Mouse (Mus musculus) neutrophil, adult 5-6 weeks (primary cell): ENCODE measurements around the gene Scfd2. TPM values are rescaled to one million over a fixed set of nuclear protein-coding genes. Genes with fewer than 3 reads are reported as not detected.

Experiments
- ATAC-seq: fragments of 151-379, 151-347 bp; 2 replicates; pipeline ENCODE4 v1.8.0; 2017; ENCODE audit warnings: mild to moderate bottlenecking, moderate TSS enrichment; ENCODE audit not compliant: insufficient number of reproducible peaks, poor library complexity, low FRiP score, severe bottlenecking; ENCODE audit errors: extremely low read depth
- total RNA-seq: library from RNA; stranded (forward); fragments of 200-1000 nt; gene quantifications from 2 replicates; pipeline ENCODE4 v1.2.3, GENCODE M21; 2017

The Scfd2 gene
- total RNA-seq, 1 experiment from 2014 or later: 13.2 TPM

DNA sequence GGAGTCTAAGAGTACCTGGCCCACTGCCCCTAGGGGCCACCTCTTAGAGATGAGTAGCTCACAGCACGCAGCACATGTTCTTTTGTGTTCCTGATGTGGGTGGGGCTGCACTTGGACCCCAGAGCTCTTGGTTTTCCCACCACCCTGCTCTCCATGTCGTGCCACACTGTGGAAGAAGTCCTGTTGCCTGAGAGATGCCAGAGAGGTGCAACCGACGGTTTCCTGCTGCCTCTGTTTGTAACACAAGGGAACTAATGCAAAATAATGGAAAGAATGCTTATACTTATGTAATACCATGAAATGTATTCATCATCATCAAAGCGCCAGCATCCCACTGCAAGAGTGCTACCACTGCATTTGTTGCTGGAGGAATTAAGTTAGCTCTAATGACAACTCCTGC lies 238.0 kb downstream of the Scfd2 start:
- no peak for ATAC-seq

DNA sequence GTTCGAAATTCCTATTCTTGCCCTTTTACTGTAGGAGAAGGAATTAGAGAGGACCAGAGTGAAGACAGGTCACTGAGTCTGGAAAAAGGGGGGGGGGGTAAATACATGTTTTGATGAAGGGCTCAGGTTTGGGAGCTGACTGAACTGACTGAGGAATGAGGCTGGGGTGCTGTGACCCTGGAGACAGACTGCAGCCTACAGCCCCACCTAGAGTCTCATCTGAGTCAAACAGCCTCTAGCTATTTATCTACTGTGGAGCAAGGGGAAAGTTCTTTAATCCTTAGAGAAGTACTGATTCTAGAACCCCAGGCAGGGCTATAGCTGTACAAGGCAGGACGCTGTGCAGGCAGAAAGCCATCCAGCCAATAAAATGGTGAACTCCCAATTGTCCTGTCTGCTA lies 239.5 kb downstream of the Scfd2 start:
- ATAC-seq: no peak

DNA sequence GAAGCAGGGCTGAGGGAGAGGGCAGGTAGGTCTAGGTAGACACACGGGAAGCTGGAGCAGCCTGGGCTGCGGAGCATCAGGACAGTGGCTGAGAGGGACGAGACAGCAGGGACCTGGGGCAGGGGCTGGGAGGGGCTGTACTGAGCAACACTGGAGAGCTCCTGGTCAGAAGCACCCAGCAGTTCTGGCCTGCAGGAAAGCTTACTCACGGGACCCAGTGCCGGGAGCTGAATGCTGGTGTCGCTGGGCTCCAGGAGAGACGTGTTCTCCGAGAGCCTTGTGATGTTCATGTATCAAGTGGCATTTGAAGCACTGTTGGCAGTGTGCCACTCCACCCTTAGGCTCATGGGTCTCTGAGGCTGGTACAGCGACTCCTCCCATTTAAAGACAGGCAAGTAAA lies 240.0 kb downstream of the Scfd2 start:
- ATAC-seq: no peak

DNA sequence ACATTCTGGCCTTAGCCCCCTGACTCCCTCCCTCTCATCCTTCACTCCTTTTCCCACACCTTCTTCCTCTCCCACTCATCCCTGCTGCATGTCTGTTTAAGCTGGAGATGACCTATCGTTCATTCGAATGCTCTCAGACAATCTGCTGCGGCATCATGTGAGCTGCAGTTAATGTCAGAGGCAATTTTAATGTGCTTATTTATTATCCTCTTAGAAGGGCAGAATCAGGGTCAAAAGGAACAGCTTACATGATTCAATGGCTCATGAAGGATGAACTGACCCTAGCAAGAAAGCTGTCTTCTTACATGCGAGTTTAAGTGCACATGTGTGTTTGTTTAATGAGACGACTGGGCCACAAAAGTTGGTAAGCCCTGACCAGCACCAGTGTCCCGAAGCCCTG lies 241.6 kb downstream of the Scfd2 start:
- ATAC-seq: no peak

DNA sequence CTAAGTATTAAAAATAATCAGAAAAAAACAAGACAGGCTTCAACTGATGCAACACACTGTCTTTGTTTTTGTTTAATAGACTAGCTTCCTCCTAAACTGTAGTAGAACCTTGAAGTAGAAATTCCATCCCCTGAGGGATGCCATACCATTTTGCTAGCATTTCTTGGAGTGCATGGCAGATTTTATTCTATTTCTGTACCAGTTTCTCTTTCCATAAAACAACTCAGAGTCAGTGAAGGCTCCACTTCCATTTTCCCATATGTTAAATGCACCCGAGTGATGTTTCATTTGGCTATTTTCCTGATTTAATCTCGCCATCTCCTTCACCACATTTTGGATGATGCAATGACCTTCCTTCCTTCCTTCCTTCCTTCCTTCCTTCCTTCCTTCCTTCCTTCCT lies 243.4 kb downstream of the Scfd2 start:
- ATAC-seq: no peak

DNA sequence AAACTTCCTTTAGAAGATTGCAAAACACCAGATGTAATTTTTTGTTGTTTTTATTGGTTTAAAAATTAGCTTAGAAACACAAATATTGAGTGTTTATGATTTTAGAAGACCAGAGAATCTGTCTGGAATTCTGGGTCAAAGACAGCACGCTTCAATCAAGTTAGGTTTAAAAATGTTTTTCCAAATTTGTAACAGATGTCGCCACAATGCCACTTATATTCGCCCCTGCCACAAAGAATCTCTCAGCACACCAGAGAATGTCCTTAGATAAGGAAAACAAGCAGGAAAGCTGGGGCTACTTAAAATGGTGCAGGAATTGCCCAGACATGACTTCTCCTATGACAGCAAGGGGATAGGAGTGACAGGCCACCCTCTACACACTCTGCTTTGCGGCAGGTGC lies 245.3 kb downstream of the Scfd2 start:
- ATAC-seq: no peak

DNA sequence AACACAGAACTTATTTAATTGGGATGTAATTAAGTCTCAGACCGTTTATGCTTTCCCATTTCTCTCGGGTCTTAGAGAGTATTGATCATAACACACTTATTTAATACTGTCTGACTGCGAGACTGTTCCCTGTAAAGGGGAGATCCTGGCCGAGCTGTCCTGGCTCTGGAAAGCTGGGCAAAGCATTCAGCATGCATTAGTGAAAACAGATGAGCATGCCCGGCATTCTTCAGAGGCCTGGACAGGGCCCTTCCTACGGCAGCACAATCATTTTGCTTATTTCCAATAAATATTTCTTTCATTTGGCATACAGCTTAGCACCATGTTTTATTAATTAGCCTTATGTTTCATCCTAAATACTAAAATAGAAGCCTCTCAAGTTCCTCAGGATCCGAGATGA lies 245.8 kb downstream of the Scfd2 start:
- ATAC-seq: no peak

DNA sequence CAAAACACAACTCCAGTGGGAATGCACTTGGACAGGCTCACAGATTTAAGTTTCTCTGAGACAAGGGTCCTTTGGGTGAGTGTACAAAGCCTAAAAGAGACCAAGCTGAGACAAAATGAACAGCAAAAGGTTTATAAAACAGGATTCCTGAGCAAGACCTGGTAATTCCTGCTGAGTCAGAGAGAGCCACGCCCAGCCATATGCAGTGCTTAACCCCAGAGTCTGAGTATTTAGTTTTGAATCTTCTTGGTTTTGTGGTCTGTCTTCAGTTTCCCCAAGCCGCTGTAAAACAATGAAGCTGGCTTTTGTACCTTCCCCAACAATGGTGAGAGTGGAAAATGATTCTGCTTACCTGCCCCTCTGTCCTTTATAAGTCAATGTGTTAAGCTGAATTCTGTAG lies 246.3 kb downstream of the Scfd2 start:
- ATAC-seq: no peak

DNA sequence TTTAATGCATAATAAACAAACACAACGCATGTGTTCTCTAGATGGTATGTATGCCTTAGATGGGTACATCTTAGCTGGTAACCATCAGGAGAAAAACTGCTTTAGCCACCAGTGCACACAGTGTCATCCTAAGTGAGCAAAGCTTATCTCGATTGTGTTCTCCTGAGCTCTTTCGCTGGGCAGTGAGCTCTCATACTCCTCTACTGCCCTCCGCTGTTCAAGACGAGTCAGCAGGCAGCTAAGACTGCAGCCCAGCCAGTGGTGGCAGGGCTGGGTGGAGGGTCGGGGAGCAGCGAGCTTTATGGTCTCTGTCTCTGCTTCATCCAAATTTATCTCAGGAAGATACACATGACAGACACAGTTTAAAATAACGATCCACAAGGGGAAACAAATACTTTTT lies 248.0 kb downstream of the Scfd2 start:
- ATAC-seq: no peak

DNA sequence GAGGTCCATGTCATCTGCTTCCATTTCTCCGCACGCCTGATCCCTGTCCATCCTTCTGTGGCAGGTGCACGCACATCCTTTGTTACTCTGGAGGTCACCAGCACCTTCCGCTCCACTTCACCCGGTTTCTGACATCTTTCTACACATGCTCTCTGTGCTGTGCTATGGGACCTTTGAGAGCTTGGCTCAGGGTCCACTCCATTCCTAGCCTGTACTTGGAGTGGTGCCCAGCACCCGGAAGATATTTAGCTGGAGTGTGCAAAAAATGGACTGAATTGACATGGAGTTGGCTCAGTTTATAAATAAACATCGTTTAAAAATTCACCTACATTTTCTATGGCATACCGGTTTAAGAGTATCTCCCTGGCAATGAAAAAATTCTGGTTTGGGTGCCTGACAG lies 250.1 kb downstream of the Scfd2 start:
- ATAC-seq: no peak

DNA sequence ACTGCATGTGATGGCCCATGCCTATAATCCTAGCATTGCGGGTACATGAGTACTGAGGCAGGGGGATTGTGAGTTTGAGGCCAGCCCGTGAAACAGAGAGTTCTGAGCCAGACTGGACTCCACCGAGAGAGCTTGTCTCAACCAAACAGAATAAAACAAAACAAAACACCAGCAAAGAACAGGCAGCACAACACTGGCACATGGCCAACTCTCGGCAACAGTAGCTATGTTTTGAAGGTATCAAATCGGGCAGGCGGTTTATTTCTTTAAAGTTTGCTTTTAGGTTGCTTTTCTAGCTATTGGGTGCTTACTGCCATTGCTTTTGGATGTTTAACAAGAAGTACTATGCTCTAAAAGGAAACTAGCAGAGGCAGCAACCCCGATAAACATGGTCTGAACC lies 251.9 kb downstream of the Scfd2 start:
- no peak for ATAC-seq

DNA sequence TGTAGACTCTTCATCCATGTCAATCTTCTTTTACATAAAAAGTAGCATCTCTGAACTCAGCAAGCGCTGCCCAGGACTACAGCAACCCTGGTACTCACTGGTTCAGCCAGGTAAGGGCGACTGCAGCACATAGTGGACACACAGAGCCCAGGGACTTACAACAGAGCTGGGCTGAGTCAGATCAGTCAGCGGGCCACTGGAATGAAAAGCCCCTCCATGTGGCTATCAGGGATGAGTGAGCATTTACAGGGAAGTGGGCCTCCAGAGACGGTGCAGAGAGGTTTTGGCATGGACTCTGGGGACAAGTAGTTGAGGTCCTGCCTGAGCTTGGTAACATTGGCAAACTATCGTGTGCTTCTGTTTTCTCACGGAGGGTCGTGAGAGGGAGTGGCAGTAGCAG lies 253.1 kb downstream of the Scfd2 start:
- no peak for ATAC-seq

DNA sequence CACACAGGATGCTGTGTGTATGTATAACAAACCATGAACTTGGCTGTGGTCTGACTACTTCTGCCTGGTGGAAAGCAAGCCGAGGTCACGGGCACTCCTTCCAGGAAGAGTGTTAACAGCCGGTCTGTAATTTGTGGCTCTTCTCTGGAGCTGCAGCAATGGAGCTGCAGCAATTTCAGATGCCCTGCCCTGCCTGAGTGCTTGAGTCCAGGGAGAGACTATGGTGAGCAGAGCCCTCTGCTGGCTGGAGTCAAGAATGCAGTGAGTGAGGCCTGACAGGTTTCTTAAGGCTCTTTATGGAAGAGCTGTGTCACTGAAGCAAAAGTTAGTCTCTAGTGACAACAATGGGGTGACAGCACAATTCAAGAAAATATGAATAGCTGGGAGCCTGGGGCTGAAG lies 253.8 kb downstream of the Scfd2 start:
- peak; percentile 54; the same call in 1 of the 2 replicates for ATAC-seq

DNA sequence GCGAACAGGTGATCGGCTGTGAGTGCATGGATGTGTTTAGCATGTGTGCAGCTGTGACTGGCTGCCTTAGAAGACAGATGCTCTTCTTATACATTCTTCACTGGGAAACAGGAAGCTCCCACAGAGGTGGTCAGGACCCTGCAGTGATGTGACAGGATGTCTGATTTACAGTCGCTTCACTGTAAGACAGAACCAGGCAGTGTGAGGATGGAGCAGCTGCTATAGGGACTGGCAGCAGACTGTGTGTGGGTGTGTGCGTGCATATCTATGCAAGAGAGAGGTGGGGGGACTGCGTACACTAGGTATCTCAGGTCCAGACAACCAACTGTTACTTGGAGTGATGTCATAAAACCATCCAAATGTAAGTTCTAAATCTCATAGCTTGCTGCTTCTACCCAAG lies 254.3 kb downstream of the Scfd2 start:
- no peak for ATAC-seq

DNA sequence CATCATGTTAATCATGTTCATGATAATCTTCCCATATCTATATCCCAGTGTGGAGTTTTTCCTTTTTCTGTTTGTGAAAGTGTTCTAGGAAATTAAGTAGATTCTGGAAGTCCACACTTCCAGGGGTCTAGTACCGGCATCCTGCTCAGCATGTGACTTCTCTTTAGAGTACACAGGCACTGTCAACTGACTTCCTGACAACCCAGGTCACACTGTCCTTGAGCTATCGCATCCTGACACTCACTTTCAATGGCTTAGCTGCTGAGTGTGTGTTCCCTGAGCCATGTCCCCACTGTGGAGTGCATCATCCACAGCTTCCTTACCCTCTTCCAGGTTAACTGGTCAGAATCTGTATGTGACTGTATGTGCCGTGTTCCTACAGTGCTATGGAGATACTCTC lies 258.2 kb downstream of the Scfd2 start:
- ATAC-seq: no peak

DNA sequence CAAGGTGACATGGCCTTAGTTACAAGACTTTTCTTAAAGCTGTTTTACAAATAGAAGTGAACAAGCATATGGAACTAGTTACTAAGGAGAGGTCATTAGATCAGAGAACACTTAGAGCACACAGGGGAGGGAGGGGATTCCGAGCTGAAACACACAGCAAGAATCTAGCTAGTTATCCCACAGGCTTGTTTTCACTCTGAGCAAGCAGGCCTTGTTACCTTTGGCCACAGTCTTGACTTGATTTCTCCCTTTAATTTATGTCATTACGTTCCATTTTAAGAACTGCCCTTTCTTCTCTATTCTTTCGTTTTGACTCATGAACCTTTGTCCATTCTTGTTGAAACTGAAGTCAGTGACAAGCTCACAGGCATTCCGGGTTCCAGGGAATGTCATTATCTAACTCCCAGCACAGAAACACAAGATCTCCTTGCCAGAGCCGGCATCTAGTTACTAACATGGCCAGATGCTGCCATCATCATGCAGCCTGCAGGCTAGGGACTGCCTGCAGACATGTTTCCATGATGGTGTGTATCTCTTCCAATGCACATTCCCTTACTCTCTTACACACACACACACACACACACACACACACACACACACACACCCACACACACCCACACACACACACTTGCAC lies 263.7 kb downstream of the Scfd2 start:
- ATAC-seq: no peak

DNA sequence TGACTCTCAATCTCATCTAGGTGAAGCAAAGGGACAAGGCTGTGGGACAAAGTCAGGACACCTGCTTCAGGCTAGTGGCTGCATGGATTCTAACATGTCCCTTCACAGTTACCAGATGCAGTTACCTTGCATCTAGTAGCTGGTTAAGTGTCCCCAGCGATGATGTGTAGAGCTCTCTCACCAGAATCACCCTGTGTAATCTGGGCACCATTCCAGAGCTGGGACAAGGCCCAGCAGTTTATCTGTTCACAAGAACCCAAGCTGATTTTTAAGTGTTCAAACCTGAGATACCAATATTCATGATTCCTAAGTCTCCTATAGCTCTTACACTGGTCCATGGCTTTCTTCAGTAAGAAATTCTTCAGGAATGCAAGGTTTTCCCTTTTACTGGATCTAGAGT lies 264.4 kb downstream of the Scfd2 start:
- ATAC-seq: no peak

DNA sequence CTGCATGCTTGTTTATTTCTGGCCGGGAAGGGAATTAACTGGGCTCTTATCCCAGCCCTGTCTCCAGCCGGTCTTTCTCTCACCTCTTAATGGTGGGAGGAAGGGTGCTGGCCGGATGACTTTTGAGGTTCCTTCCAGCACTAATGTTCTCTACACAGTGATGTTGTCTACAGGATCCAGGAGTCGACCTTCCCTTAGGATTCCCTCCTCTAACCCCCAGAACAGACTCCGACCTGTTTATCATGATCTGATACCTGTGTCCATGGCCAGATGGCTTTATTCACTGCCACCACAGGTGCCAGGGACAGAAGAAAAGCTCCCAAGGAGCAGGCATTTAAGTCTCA lies 265.1 kb downstream of the Scfd2 start:
- ATAC-seq: no peak

DNA sequence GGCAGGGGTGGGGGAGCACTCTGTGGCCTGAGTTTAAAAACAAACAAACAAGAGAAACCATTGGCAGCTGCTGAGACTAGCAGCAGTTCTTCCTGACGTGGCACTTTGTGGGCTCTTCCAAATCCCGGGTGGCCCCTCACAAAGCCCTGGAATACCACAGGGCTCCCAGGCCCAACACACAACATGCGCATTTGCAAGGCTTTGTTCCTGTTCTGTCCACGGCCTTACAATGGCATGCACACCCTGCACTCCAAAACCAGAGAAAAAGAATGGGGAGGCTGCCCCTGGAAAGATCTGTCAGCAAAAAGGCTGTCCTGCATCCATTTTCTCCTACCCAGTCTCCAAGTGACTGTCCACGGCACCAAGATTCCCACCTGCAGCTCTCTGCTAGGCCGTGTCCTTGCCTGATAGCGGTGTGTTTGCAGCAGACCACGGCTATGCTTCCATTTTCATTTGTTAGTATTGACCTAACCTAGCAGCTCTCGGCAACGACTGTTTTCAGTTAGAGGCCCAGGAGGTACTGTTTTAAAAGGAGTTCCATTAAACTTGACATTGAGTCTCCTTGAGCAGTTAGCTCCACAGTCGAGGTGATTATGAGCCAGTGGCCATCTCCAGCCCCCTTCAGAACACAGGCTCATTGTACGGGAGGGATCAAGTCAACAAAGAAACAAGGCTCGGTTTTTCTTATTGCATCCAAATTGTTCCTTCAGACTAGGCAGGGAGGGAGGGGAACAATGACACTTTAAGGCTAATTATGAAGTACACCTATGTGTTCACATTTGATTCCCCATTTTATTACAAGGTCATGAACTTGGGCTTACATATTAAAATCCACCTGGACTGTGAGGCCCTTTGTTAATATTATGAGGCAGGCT lies 265.7 kb downstream of the Scfd2 start:
- no peak for ATAC-seq

DNA sequence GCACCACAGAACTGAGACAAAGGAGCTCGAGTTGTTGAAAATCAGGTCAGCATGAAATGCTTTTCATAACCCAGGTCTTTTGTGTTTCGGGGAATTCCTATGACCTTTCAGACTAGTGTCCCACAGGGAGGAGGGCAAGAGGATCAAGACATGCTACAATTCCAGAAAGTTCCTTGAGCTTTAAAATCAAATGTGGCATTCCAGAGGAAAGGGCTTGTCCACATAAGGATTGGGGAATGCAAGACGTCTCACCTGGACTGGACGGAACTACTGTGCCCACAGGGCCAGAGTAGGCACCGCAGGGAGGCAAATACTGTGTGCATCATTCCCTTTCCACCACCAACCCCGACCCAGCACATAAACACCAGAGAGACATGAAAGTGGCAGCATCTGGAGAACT lies 266.4 kb downstream of the Scfd2 start:
- ATAC-seq: no peak

DNA sequence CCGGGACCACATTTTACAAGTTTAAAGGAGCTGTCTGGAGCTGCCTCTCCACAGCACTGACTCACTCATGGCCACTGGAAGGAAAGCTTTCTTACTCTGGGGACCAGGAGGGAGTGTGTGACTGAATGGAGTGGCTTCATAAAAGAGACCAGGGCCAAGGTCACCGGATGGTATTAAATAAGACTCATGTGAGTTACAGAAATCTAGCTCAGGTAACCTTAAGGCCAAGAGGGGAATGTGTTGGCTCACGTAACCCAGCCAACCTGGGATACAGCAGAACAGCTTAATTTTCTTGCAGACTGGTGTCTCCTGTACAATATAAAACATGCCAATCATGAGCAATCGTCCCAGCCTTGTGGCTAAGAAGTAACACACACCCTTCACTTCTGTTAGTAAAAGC lies 267.0 kb downstream of the Scfd2 start:
- no peak for ATAC-seq
